Mouse (Mus musculus): ENCODE measurements around the gene Fam129b.

The Fam129b gene

DNA sequence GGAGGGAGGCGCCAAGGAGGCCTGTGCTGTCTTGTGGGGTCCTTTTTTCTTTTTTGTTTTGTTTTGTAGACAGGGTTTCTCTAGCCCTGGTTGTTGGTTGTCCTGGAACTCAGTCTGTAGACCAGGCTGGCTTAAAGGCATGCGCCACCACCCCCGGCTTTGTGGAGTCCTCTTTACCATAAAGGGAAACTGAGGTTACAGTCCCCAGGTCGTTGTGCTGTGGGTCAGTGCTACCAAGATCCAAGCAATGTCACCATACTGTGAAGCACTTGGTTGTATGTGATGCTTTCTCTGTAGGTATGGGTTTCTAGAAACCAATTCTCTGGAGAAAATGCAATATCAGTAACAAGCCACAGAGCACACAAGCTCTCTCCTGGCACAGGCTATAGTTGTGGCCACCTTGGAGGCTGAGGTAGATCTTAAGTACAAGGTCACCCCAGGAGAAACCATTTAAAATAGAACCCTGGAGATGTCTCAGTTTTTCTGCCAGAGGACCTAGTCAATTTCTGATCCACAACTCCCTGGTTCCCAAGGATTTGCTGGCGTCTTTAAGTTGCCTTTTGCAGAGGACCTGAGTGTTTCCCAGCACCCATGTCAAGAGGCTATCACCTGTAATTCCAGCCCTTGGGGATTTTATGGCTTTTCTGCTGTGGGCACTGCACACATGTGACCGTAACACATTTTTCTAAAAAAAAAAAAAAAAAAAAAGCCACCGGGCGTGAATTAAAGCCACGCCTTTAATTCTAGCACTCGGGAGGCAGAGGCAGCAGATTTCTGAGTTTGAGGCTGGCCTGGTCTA lies 88.9 kb downstream of the Fam129b start:
- no peak for ATAC-seq (ENCODE audit: low TSS enrichment)

DNA sequence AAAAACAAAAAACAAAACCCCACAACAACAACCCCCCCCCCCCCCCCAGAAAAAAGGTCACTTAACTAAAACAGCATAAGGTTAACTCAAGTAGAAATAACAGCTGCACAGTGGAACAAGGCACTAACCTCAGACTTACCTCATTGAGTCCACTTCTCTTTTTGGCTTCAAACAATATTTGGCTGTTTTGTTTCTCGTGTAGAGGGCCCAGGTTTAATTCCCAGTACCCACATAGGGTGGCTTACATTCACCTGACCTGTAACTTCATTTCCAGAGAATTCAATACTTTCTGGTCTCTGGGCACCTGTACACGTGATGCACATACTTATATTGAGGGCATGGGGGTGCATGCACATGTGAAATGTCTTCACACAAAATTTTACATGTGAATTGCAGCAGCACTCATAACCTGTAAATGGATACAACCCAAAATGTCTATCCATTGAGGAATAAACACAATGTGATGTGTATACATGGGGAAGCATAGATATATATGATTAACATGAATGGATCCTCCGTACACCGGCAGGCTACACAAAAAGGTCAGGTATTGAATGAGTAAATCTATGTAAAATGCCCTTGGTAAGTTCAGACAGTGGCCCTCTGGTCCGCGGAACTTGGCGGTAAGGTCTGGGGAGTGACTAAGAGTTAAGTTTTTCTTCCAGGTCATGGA lies 89.7 kb downstream of the Fam129b start:
- no peak for ATAC-seq (ENCODE audit: low TSS enrichment)

DNA sequence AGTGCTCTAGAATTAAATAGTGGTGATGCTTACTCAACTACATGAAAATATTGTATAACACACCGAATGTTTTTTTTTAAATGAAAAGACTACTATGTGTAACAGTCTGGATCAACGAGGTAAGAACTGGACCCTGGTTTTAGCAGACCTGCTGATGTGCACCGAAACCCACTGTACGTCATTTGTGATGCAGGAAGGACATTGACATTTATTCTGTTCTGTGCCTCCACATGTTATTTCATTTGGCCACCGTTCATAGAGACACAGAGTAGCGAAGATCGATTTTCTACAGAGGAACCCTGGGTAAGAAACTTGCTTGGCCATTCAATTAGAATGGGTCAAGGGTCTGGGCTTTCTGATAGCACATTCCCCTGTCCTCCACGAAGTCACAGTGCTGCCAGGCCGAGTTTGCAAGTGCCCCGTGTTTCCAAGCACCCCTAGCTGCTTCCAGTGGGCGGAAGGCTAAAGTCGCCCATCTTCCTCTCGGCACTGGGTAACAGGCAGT lies 90.3 kb downstream of the Fam129b start:
- ATAC-seq (ENCODE audit: low TSS enrichment), result no peak

DNA sequence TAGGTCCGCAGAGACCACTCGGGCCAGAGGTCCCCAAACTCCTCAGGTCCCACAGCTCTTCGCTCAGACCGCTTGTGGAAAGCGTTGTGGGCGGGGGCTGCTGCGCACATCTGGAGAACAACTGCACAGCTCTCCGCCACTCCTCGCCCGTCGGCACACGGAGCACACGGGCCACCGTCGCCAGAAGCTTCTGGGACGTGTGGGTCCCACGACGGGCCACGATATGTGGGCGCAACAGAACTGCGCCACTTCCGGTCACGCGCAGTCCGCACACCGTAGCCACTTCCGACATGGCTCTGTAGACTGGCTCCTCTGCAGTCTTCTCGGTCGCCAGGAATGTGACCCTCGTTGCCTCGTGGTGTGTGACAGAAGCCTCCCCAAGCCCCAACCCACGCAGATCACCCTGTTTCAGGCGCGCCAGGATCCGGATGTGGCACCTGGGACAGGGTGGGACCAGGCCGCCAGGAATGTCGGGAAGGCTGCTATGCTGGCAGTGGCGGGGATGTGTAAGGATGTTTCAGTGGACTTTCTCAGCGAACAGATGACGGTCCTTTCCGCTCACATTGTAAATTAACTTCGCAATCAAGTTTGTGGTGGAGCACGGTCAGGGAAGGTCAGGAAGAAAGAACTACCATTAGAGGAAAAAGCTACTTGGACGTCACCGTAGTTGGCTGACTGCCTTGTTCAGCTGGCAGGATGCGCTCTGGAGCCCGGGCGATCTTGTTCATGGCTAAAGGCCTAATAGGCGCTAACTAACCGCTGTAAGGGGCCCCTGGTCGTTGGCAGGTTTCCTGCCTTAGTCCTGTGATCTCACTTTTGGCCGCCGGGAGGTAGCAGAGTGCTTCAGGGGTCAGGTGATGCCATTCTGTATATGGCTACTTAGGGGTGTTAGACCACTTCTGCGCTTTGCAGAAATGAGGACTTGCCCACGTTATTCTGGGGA lies 91.0 kb downstream of the Fam129b start:
- ATAC-seq (ENCODE audit: low TSS enrichment), result peak; percentile 70

DNA sequence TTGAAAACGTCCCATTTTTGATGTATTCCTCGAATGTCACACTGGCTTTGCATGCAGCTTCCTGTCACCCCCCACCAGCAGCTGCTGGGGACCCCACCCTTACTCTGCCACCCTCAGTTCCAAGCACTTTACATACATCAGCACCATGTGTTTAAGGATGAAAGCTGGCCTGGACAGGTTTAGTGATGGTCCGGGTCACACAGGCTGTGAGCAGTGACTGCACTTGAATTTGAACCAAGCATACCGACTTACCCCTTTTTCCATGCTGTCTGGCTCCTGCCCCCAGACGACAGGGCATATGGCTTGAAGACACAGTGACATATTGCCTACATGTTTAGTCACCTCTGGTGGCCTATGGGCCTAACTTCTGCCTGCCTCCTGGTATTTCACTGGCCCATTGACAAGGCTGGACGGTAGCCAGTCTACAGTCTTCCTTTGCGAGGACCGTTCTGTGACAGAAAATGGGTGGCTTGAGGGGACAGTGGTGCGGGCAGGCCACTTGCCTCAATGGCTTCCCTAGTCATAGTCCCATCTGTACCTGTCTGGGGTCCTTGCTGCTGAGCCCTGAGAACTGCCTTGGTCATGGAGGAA lies 92.2 kb downstream of the Fam129b start:
- ATAC-seq (ENCODE audit: low TSS enrichment), result no peak

DNA sequence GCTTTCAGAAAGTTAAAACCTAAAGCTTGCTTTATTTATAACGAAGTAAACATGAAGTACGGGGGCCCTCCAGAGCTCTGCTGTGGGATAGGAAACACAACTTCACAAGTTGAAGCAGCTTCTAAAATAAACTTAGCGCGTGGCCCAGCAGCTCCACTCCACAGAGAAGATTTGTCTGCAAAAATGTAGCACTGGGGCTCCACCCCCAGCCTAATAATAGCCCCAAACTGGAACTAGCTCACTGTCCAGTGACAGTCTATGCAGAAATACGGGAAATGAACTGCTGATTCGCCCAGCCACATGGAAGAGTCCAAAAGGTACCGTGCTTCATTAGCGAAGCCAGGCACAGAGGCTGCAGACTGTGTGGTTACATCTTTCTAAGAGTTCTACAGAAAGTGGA lies 93.4 kb downstream of the Fam129b start:
- ATAC-seq (ENCODE audit: low TSS enrichment), result peak; percentile 18; the same call in 1 of the 2 replicates

DNA sequence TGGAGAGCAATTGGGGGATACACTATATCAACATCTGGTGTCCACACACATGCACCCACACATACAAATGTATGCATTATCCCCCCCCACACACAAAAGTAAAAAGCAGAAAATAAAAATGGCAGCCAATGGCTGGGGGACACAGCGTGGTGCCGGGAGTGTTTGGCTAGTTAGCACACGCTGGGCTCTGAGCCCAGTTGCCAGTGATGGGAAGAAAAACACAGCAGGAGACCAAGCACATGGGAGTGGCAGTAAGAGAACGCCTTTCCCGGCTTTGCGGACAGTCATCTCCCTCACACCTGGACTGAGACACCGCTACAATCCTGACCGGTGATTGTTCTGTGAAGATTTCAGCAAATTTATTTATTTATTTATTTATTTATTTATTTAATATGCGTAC lies 95.3 kb downstream of the Fam129b start:
- ATAC-seq (ENCODE audit: low TSS enrichment), result no peak

DNA sequence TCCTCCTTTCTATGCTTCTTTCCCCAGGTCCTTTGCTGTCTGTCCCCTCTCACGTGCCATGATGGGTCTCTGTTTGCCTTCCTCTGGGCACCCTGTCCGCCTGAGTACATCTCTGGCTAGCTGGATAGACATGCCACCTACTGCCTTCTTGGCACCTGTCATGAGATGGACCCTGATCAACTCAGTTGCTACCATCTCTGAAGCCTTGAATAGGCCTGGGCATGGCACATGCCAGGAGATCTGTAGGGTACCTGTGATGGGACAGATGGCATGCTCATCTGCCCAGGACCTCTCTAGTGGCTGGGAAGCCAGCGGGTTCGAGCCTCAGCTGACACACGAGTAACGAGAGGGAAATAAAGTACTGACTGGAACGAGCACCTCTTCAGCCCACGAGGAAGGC lies 98.3 kb downstream of the Fam129b start:
- ATAC-seq (ENCODE audit: low TSS enrichment), result no peak
